Mouse (Mus musculus) heart, postnatal 0 days (tissue): ENCODE measurements around the gene Pxk. TPM values are rescaled to one million over a fixed set of nuclear protein-coding genes. Genes with fewer than 3 reads are reported as not detected.

ENCODE experiments used
- ATAC-seq: fragments of 200-750 bp; cut with Nextera tagmentation; 2 replicates; pipeline ENCODE4 v1.8.0; 2017; ENCODE audit warnings: low read depth, moderate number of reproducible peaks, moderate library complexity; ENCODE audit not compliant: insufficient read depth
- DNase-seq: peaks from one replicate; pipeline ENCODE4 v3.0.0-alpha.2; 2016; ENCODE audit warnings: low spot score
- H3K27ac ChIP-seq: fragments of 300-500 bp; sonication (generic); 2 replicates; pipeline ENCODE4 v1.5.1; 2014; ENCODE audit warnings: low read depth, mild to moderate bottlenecking
- H3K27me3 ChIP-seq: fragments of 300-500 bp; sonication (generic); 2 replicates; pipeline ENCODE4 v1.6.1; 2014; ENCODE audit warnings: low read length, mixed read lengths; ENCODE audit not compliant: control insufficient read depth, insufficient read depth
- H3K36me3 ChIP-seq: fragments of 300-500 bp; sonication (generic); replicated peaks from 2 replicates; pipeline ENCODE4 v1.6.1; 2014; ENCODE audit warnings: low read length, mixed read lengths; ENCODE audit not compliant: control insufficient read depth, insufficient read depth
- H3K4me1 ChIP-seq: fragments of 300-500 bp; sonication (generic); 2 replicates; pipeline ENCODE4 v1.6.1; 2014; ENCODE audit warnings: antibody characterized with exemption; ENCODE audit not compliant: control insufficient read depth, insufficient read depth
- H3K4me2 ChIP-seq: fragments of 300-500 bp; sonication (generic); 2 replicates; pipeline ENCODE4 v1.6.1; 2014; ENCODE audit warnings: low read depth, mild to moderate bottlenecking, low read length, moderate library complexity
- H3K4me3 ChIP-seq: fragments of 300-500 bp; sonication (generic); 2 replicates; pipeline ENCODE4 v1.5.1; 2014; ENCODE audit warnings: low read depth, low read length
- H3K9ac ChIP-seq: fragments of 300-500 bp; sonication (generic); replicated peaks from 2 replicates; pipeline ENCODE4 v1.6.1; 2014; ENCODE audit warnings: low read depth, low read length, mixed read lengths
- H3K9me3 ChIP-seq: fragments of 300-500 bp; sonication (generic); replicated peaks from 2 replicates; pipeline ENCODE4 v1.6.1; 2016; ENCODE audit warnings: low read length; ENCODE audit not compliant: control insufficient read depth
- CTCF ChIP-seq: IDR thresholded peaks from 2 replicates; pipeline ENCODE4 v1.5.1; 2016; ENCODE audit warnings: antibody characterized with exemption, control low read depth, low read depth
- EP300 ChIP-seq: IDR thresholded peaks from 2 replicates; pipeline ENCODE4 v1.6.1; 2016; ENCODE audit warnings: antibody characterized with exemption, low read depth
- WGBS: fragments of 180-500 bp; shearing (Covaris S2); extraction: QIAGEN DNeasy Blood & Tissue Kit; methylation state at CpG from one replicate; pipeline ENCODE4 v1.1.7; 2014; 5-methylcytosine and 5-hydroxymethylcytosine counted together
- polyA plus RNA-seq: library from polyadenylated mRNA; unstranded; fragments of >200 nt; fragmentation: Nextera tagmentation; extraction: Ambion mirVana; gene quantifications from 2 replicates; pipeline ENCODE4 v1.2.1, GENCODE M21; 2015
- total RNA-seq: library from RNA; depleted of rRNA; stranded (reverse); fragments of >200 nt; gene quantifications from 2 replicates; pipeline ENCODE4 v1.2.3, GENCODE M21; 2014; ENCODE audit warnings: low replicate concordance

Pxk gene
- total and polyA plus RNA-seq, 2 experiments from 2014 or later = 14.5 to 26.2 TPM

DNA sequence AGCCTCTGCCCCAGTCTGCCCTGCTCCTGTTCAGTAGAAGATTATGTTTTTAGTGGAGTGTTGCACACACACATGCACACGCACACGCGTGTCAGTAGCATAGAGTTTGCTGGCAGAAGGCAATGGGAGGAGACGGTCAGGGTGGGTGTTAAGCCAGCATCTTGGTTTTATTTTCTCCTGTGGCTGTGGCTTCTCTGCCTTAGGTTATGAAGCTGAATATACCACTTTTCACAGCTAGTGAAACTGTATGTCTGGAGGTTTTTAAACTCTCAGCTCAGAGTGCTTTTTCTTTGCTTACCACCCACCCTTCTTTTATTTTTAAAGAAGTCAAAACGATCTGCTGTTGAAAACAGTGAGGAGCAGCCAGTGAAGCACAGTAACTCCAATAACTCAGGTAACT lies 53.7 kb downstream of the Pxk start:
- WGBS = 95% methylated on average over 5 of the region's 5 CpGs
- Histone ChIP-seq H3K4me3 (no peak overlapping the region), H3K4me1 (no peaks in the 10 kb centered on the region), H3K27ac (no peak overlapping the region), H3K4me2 (no peak overlapping the region), H3K9me3 (no peaks in the 10 kb centered on the region), H3K36me3 (peaks cover 54% of the 10 kb centered on the region), H3K27me3 (no peaks in the 10 kb centered on the region), H3K9ac (no peak overlapping the region)
- DNase-seq (no peak), ATAC-seq (no peak)
- TF ChIP-seq EP300 (no peak), CTCF (no peak)

DNA sequence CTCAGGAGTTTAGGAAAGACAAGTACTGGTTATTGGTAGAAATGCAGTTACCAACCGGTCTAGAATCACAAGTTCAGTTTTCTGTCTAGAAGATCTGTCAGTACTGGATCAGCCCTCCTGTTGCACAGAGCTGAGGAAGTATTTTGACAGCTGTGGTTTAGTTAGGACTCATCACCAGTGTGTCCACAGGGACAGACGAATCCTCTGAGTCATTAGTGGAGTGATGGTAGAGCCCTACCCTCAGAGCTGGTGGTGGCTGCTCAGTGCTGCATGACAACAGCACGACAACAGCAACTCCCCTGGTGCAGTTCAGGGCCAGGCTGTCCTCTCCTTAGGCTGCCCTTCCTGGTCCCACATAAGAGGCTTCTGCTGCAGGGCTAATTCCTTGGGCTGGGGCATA lies 56.1 kb downstream of the Pxk start:
- WGBS = 73% methylated on average over 3 of the region's 3 CpGs
- TF ChIP-seq EP300 (no peak), CTCF (no peak)
- no peak overlapping the region for H3K4me3 ChIP-seq
- H3K27ac ChIP-seq = no peak overlapping the region
- peaks cover 55% of the 10 kb centered on the region for H3K36me3 ChIP-seq
- no peak overlapping the region for H3K9ac ChIP-seq
- H3K4me1 ChIP-seq = no peaks in the 10 kb centered on the region
- no peaks in the 10 kb centered on the region for H3K27me3 ChIP-seq
- ATAC-seq (no peak), DNase-seq (no peak)
- no peak overlapping the region for H3K4me2 ChIP-seq
- no peaks in the 10 kb centered on the region for H3K9me3 ChIP-seq

DNA sequence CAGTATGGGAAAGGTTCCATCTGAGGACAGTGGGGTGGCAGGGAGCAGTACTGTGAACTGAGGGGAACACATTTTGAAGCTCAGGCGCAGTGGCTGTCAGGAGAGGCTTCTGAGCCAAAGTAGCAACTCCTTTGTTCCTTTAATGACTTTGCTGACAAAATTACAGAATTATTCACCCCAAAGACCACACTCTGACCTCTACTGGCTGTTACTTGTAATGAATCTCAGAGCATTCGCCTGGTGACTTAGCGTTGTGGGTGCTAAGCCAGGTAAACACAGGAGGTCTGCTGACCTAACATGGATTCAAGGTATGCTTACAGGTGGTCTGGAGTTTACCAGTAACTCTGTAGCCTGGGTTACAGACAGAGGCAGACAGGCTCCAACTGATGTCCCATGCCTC lies 58.9 kb downstream of the Pxk start:
- DNase-seq = peak; percentile 38
- no peak overlapping the region for H3K9ac ChIP-seq
- H3K9me3 ChIP-seq = no peaks in the 10 kb centered on the region
- 38% methylated on average over 3 of the region's 3 CpGs for WGBS
- peak; percentile 13; the same call in 1 of the 2 replicates for ATAC-seq
- no peak overlapping the region for H3K4me2 ChIP-seq
- TF ChIP-seq EP300 (no peak), CTCF (peak; percentile 48)
- H3K4me1 ChIP-seq = no peaks in the 10 kb centered on the region
- peaks cover 51% of the 10 kb centered on the region for H3K36me3 ChIP-seq
- H3K4me3 ChIP-seq = no peak overlapping the region
- no peaks in the 10 kb centered on the region for H3K27me3 ChIP-seq
- no peak overlapping the region for H3K27ac ChIP-seq

DNA sequence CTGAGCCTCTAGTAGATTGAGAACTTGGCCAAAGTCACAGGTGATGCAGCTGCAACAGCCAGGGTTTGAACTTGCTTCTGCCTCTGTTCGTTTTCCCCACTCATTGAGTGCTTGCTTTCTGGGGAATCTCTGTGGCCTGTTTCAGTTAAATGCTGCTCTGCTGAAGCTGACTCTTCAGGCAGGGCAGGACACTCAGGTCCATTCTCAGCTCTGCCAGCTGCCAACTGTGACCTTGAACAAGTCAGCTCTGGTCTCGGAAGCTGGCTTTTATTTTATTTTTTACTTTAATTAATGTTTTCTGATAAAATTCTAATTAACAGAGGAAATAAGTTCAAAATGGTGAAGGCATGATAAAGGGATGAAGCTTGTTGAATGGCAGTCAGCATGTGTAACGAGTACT lies 60.7 kb downstream of the Pxk start:
- 70% methylated on average over 3 of the region's 3 CpGs for WGBS
- Histone ChIP-seq H3K4me1 (no peaks in the 10 kb centered on the region), H3K4me2 (no peak overlapping the region), H3K9me3 (no peaks in the 10 kb centered on the region), H3K9ac (no peak overlapping the region), H3K27ac (no peak overlapping the region), H3K36me3 (peaks cover 53% of the 10 kb centered on the region), H3K27me3 (no peaks in the 10 kb centered on the region), H3K4me3 (no peak overlapping the region)
- no peak for TF ChIP-seq CTCF
- ATAC-seq = no peak
- peak; percentile 1 for DNase-seq

DNA sequence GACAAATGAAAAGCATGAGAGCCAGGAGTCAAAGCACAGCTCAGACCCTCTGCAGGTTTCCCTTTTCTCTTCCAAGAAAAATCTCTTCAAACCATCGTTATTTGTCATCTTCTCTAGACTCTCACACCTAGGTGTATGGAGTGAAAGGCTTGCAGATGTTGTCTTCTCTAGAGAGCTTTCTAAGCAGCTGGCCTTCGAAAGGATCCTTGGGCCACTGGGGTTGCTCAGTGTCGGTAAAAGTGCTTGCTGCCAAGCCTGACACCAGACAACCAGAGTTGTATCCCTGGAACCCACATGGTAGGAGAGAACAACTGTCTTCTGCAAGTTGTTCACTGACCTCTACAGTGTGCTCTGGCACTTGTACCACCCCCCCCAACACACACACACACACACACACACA lies 61.1 kb downstream of the Pxk start:
- H3K36me3 ChIP-seq = peaks cover 57% of the 10 kb centered on the region
- H3K27ac ChIP-seq = no peak overlapping the region
- no peak overlapping the region for H3K4me2 ChIP-seq
- no peak overlapping the region for H3K4me3 ChIP-seq
- H3K27me3 ChIP-seq = no peaks in the 10 kb centered on the region
- TF ChIP-seq EP300 (no peak), CTCF (no peak)
- H3K4me1 ChIP-seq = no peaks in the 10 kb centered on the region
- ATAC-seq = no peak
- peak; percentile 4 for DNase-seq
- 57% methylated on average over 3 of the region's 3 CpGs for WGBS
- no peak overlapping the region for H3K9ac ChIP-seq
- H3K9me3 ChIP-seq = no peaks in the 10 kb centered on the region

DNA sequence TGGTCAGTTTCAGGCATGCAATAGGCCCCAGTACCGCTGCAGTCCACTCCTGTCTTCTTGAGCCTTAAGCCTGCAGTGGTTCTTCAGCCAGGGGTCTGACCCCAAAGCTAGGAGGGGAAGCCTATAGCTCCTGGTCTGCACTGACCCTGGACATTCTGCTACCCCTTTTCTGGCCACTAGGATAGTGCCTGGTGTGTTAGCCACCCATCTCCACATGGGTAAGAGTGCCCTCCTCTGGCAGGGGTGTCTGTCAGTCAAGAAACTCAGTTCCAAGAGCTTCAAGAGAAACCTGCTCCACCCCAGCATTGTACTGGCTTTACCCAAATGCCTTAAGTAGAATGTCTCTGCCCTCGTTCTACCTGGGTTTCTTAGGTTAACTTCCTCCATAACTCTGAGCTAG lies 63.8 kb downstream of the Pxk start:
- Histone ChIP-seq H3K4me1 (no peaks in the 10 kb centered on the region), H3K9me3 (no peaks in the 10 kb centered on the region), H3K27ac (no peak overlapping the region), H3K4me2 (no peak overlapping the region), H3K36me3 (peaks cover 69% of the 10 kb centered on the region), H3K27me3 (no peaks in the 10 kb centered on the region), H3K4me3 (no peak overlapping the region), H3K9ac (no peak overlapping the region)
- TF ChIP-seq CTCF (peak; percentile 49), EP300 (no peak)
- no peak for ATAC-seq
- peak; percentile 5 for DNase-seq
- 85% methylated on average over 2 of the region's 2 CpGs for WGBS
